Mouse (Mus musculus) liver, embryonic 18 days (tissue): Measurements from ENCODE around the gene Ebi3. TPM values are rescaled to one million over a fixed set of nuclear protein-coding genes. Genes with fewer than 3 reads are reported as not detected.

Experiments
- polyA plus RNA-seq: library from polyadenylated mRNA; depleted of rRNA; stranded (reverse); fragments of >200 nt; gene quantifications from 2 replicates; pipeline ENCODE4 v1.2.3, GENCODE M21; 2012; rRNA removed

Gene Ebi3
- polyA plus RNA-seq: 9.9 and 13.9 TPM in 2 replicates

DNA sequence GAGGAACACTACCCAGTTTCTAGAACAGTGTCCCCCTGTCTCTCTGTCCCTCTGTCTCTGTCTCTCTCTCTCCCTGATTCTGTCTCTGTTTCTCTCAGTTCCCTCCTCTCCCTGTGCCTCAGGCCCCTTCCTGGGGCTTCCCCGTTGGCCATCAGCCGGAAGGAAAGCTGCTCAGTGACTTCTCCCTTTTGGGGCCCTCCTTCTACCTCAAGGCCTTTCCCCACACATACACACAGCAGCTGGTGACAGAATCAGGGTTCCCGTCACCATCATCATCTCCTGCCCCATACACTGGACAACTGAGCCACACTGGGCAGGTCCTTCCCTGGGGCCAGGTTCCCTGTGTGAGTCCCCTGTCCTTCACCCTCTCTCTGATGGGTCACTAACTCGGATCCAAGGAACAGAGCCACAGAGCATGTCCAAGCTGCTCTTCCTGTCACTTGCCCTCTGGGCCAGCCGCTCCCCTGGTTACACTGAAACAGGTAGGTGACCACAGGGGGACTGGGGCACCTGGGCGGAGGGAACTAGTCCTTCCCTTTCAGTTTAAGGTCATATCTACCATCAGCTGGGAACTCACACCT is at the start of gene Ebi3:
Gene Ebi3 (plus strand): TSS at position 194 of the 581 bp plus-strand sequence.

DNA sequence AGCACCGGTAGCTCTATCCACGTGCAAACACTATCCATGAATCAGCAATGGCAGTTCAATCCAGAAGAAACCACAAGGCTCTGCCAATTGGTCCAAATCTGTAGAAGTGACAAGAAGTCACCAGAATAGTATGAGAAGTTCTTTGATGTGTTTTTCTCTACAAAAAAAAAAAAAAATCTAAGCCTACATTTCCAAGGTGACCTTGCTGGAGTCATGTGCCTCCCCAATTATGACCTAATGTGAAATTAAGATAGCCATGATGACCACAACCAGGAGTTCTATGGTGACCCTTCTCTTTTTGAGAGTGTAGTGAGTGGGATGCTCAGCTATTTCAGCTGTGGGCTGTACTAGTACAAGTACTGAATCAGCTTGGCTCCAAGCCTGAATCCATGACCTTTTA is 3.0 kb upstream of the Ebi3 start, which contains the start of gene Zfp119b:
Gene Zfp119b (minus strand): TSS at position 101 of the 400 bp plus-strand sequence.

DNA sequence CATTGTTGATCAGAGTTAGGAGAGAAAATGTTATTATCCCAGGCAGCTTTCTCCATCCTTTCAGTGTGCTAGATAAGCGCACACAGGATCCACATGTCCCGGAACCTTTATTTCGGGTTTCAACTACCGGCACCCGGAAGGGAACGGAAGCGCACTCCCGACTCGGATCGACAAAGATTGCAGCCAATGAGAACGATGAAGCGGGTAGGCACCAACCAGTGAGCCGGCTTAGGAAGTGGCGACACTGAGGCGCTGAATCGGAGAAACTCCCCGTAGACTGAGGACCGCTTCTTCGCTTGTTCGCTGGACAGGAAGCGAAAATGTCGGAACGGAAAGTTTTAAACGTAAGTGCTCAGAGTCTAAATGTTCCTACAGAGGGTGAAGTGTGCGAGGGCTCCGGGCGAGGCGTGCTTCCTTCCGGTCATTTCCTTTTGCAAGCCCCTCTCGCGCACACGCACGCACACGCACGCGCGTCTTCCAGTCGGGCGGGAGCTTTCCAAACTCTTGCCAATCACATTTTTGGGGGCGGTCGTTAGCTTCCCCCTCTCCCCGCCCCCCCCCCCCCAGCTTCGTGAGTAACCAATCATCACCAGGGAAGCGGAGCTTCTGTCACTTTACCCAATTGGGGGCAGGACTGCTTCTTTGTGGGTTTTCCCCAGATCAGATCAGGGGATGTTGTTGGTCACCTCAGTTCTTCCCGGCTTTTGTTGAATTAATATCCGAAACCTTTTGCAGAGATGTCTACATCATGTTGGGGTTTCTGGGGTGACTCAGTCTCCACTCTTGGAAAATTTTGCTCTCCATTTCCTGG is 6.7 kb downstream of the Ebi3 start, which contains the start of gene Yju2:
Gene Yju2 (plus strand): TSS at position 182 of the 811 bp plus-strand sequence.

DNA sequence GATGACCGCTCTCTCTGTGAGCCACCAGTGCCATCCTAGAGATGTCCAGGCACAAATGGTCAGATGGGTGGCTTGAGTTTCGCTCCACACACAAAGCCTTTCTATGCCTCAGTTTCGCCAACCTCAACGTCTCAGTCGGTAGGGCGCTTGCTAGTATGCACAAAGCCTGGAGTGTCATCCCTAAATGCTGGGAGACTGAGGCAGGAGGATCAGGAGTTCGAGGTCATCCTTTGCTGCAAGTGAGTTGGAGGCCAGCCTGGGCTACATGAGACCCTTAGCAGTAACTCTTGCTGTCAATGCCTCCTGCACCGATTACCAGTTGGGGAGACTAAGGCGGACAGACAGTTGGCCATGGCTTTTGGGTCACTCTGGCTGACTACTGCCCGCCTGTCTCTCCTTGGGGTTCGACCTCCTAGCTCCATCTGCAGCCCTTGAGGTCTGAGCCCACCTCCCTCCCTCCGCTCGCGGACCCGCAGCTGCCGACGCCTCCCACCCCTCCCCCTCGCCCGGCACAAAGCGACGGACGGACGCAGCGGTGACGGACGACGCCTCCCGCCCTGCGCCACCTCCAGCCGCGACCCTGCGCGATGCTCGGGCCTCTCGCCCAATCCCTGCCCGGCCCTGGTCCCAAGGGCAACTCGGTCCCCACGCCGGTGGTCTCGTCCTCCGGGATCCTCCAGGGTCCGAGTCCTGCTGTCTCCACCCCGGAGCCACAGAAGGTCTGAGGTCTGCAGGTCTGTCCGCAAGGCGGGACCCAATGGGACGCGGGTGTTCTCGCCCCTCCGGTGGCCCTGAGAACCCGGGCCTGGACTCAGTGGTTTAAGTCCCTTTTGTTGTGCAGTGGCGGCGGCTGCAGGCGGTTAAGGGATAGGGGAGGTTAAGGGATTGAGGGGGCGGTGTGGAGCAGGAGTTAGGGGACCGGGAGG is 17.8 kb downstream of the Ebi3 start, which contains the start of gene Shd:
Gene Shd (plus strand): TSS at position 502 of the 926 bp plus-strand sequence.

DNA sequence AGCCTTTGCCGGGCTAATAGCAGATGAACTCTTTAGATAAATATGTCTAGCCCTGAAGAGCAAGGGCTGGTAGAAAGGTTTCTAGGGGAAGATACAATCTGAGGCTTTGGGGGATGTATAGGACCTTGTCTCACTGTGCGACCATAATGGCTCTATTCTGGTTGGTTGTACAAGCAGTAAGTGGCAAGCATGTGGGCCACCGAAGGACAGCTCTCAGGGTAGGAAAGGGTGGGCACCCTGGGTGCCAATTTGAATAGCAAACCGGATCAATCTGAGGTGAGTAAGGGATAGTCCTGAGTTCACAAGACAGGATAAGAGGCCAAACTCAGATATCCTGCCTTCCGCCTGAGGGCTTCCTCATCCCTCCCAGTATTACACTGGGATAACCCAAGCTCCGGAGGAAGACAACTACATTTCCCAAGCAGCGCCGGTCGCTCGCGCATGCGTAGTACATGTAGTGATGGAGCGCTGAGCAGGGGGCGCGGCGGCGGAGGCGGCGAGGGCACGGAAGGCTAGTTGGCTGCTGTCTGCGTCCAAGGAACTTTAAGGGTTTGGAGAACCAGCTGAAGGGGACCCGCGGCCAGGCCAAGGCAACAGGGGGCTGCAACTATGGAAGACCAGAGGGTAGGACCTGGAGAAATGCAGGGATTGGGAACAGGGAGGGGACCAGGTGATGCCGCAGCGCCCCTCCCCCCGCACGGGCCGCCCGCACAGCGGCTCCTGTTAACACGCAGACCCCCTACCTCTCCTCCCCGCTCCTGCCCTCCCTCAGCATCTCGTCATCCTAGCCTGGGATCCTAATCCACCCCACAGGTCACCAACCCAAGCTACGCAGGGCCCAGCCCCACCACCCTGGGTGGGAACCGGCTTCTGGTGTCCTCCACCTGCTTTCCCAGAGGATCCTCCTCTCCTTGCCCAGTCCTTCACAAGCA is 33.9 kb downstream of the Ebi3 start, which contains the start of gene Fsd1:
Gene Fsd1 (plus strand): TSS at position 480 of the 932 bp plus-strand sequence.

DNA sequence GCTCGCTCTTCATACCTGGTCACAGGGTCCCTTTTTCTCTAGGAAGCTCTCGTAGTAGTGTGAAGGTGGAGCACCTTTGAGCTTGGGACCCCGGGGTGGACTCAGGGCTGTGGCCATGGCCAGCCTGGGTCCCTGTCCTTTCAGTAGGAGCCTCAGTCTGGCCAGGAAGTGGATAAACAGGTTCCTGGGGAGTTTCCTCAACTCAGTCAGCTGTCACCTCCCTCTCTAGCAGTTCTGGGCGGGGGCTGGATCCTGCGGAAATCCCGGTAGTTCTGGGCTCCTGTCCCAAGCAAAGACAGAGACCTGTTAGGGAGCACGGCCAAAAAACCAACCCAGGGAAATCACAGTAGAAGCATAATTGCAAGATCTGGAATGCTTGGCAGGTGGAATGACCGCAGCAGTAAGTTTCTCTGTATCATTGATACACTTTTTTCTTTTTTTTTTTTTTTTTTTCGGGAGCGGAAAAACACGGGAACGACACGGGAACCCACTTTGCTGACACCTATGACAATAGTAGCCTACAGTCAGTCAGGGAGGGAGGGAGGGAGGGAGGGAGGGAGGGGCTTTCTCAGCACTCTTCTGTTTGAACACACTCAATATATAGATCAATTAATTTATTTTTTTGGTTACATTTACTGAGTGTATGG is 53.1 kb downstream of the Ebi3 start, which contains the start of the genes Stap2 and Mpnd:
Gene Stap2 (minus strand): TSS at position 170 of the 647 bp plus-strand sequence.
Gene Mpnd (plus strand): TSS at position 297 of the 647 bp plus-strand sequence.

Other genes with a start within 250 kb of the Ebi3 start
- gene Pot1b, start 240.0 kb upstream of the Ebi3 start, polyA plus RNA-seq: 5.5 and 6.5 TPM in 2 replicates
- 1.6 and 1.7 TPM in 2 replicates for gene Adgre4, start 202.7 kb upstream of the Ebi3 start, polyA plus RNA-seq
- 0.96 and 1.3 TPM in 2 replicates for gene Zfp119a, start 73.7 kb upstream of the Ebi3 start, polyA plus RNA-seq
- 2.8 and 3.5 TPM in 2 replicates for gene Zfp959, start 60.5 kb upstream of the Ebi3 start, polyA plus RNA-seq
- 1.1 and 1.5 TPM in 2 replicates for gene Zfp119b, start 3.1 kb upstream of the Ebi3 start, polyA plus RNA-seq
- 4.5 and 5.0 TPM in 2 replicates for gene Yju2, start 6.5 kb downstream of the Ebi3 start, polyA plus RNA-seq
- 0.44 and 0.54 TPM in 2 replicates for gene Shd, start 17.8 kb downstream of the Ebi3 start, polyA plus RNA-seq
- gene Fsd1, start 33.9 kb downstream of the Ebi3 start, polyA plus RNA-seq: 0.07 and 0.12 TPM in 2 replicates
- gene Stap2, start 52.9 kb downstream of the Ebi3 start, polyA plus RNA-seq: 15.6 and 16.5 TPM in 2 replicates
- 28.4 and 34.8 TPM in 2 replicates for gene Mpnd, start 53.1 kb downstream of the Ebi3 start, polyA plus RNA-seq
- gene Sh3gl1, start 84.0 kb downstream of the Ebi3 start, polyA plus RNA-seq: 36.6 and 39.4 TPM in 2 replicates
- 6.3 and 6.8 TPM in 2 replicates for gene Chaf1a, start 87.8 kb downstream of the Ebi3 start, polyA plus RNA-seq
- 16.2 and 18.5 TPM in 2 replicates for gene Ubxn6, start 122.4 kb downstream of the Ebi3 start, polyA plus RNA-seq
- 21.8 and 24.8 TPM in 2 replicates for gene Hdgfl2, start 127.0 kb downstream of the Ebi3 start, polyA plus RNA-seq
- gene Plin4, start 157.2 kb downstream of the Ebi3 start, polyA plus RNA-seq: 1.8 and 2.7 TPM in 2 replicates
- 30.3 and 41.4 TPM in 2 replicates for gene Plin5, start 165.0 kb downstream of the Ebi3 start, polyA plus RNA-seq
- gene Lrg1, start 169.4 kb downstream of the Ebi3 start, polyA plus RNA-seq: 27.0 and 30.1 TPM in 2 replicates
- 3.1 and 4.3 TPM in 2 replicates for gene Sema6b, start 187.7 kb downstream of the Ebi3 start, polyA plus RNA-seq
- gene Tnfaip8l1, start 209.8 kb downstream of the Ebi3 start, polyA plus RNA-seq: 2.3 and 2.7 TPM in 2 replicates
- gene Mydgf, start 231.3 kb downstream of the Ebi3 start, polyA plus RNA-seq: 55.4 and 56.7 TPM in 2 replicates